Mouse (Mus musculus) brain, embryonic 14.5 days (tissue): ENCODE data around the gene Lrit2.

Experiments
- CTCF ChIP-seq: fragments of 200-500 bp; IDR thresholded peaks from 2 replicates; pipeline ENCODE4 v1.5.1; 2012; ENCODE audit warnings: inconsistent platforms, mild to moderate bottlenecking, moderate library complexity, borderline replicate concordance; ENCODE audit not compliant: insufficient read depth, insufficient read length; ENCODE audit errors: extremely low read depth
- POLR2A ChIP-seq: fragments of 200-500 bp; IDR thresholded peaks from 2 replicates; pipeline ENCODE4 v1.6.1; 2012; ENCODE audit warnings: mild to moderate bottlenecking, inconsistent platforms, borderline replicate concordance; ENCODE audit not compliant: poor library complexity, insufficient read depth, insufficient read length, severe bottlenecking; ENCODE audit errors: extremely low read depth

DNA sequence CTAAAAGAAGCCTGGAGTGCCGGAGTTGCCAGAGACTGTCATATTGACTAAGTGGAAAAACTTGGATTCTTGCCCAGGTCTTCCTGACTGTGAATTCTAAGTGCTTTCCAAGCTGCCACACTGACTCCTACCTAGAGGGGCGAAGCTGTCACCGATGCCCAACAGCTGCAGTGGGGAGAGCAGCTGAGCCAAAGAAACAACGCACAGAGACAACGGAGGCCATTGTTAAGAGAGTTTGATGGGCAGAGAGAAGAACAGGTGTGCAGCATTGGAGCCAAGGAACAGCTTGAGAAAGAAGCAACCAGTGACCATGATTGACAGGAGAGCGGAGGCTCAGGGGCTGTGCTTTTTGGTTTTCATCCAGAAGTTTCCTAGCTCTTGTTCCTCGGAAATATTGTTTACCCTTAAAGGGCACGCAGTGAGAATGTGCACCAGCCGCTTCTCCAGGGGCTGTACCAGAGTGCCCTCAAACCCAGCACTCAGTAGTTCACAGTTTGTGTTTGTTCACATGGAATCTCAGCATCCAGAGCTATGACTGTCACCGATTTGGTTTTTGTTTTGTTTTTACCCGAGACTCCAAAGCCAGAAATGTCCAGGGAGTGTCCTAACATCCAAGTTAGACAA lies 35.1 kb upstream of the Lrit2 start:
- TF ChIP-seq CTCF (no peak), POLR2A (no peak)
